Mouse (Mus musculus) heart, embryonic 16.5 days (tissue): ENCODE data around the gene Babam2. TPM values are rescaled to one million over a fixed set of nuclear protein-coding genes. Genes with fewer than 3 reads are reported as not detected.

Source experiments
- ATAC-seq: fragments of 200-750 bp; cut with Nextera tagmentation; replicated peaks from 2 replicates; pipeline ENCODE4 v1.8.0; 2017; ENCODE audit warnings: moderate number of reproducible peaks; ENCODE audit not compliant: insufficient read depth, low FRiP score; ENCODE audit errors: extremely low read depth
- H3K27ac ChIP-seq: fragments of 300-500 bp; sonication (generic); 2 replicates; pipeline ENCODE4 v1.5.1; 2014; ENCODE audit warnings: mild to moderate bottlenecking, low read length, control low read depth, moderate library complexity
- H3K27me3 ChIP-seq: fragments of 300-500 bp; sonication (generic); 2 replicates; pipeline ENCODE4 v1.6.1; 2014; ENCODE audit warnings: low read length, mixed read lengths; ENCODE audit not compliant: control insufficient read depth, insufficient read depth
- H3K36me3 ChIP-seq: fragments of 300-500 bp; sonication (generic); 2 replicates; pipeline ENCODE4 v1.6.1; 2014; ENCODE audit not compliant: control insufficient read depth, insufficient read depth
- H3K4me1 ChIP-seq: fragments of 300-500 bp; sonication (generic); 2 replicates; pipeline ENCODE4 v1.6.1; 2014; ENCODE audit warnings: low read length, mixed read lengths; ENCODE audit not compliant: control insufficient read depth, insufficient read depth
- H3K4me2 ChIP-seq: fragments of 300-500 bp; sonication (generic); 2 replicates; pipeline ENCODE4 v1.6.1; 2014; ENCODE audit warnings: low read depth, mild to moderate bottlenecking, control low read depth, low read length
- H3K4me3 ChIP-seq: fragments of 300-500 bp; sonication (generic); 2 replicates; pipeline ENCODE4 v1.5.1; 2014; ENCODE audit warnings: mild to moderate bottlenecking, control low read depth, low read length
- H3K9ac ChIP-seq: fragments of 300-500 bp; sonication (generic); 2 replicates; pipeline ENCODE4 v1.6.1; 2014; ENCODE audit warnings: low read length, control low read depth
- H3K9me3 ChIP-seq: fragments of 300-500 bp; sonication (generic); replicated peaks from 2 replicates; pipeline ENCODE4 v1.6.1; 2016; ENCODE audit warnings: low read length; ENCODE audit not compliant: control insufficient read depth
- WGBS: fragments of 180-500 bp; shearing (Covaris S2); extraction: QIAGEN DNeasy Blood & Tissue Kit; methylation state at CpG from one replicate; pipeline ENCODE4 v1.1.7; 2014; 5-methylcytosine and 5-hydroxymethylcytosine counted together
- polyA plus RNA-seq: library from polyadenylated mRNA; unstranded; fragments of >200 nt; fragmentation: Nextera tagmentation; extraction: Ambion mirVana; gene quantifications from 2 replicates; pipeline ENCODE4 v1.2.1, GENCODE M21; 2015

Gene Babam2
- polyA plus RNA-seq, 1 experiment from 2014 or later, result 39.9 TPM

GRCm38 (mm10) chr5:31906286-31906951 lies 208.9 kb downstream of the Babam2 start:
- H3K27me3 ChIP-seq, result no peaks in the 10 kb centered on the region
- no peaks in the 10 kb centered on the region for H3K9me3 ChIP-seq
- H3K4me1 ChIP-seq, result peaks cover 8% of the 10 kb centered on the region; the same call in 1 of the 2 replicates
- no peak overlapping the region for H3K4me3 ChIP-seq
- no peaks in the 10 kb centered on the region for H3K36me3 ChIP-seq
- H3K9ac ChIP-seq, result no peak overlapping the region
- H3K27ac ChIP-seq, result no peak overlapping the region
- 85% methylated on average over 7 of the region's 7 CpGs for WGBS
- ATAC-seq, result no peak
- no peak overlapping the region for H3K4me2 ChIP-seq

- ATAC-seq, result no peak
Measured at GRCm38 (mm10) chr5:31907959-31908358, 210.5 kb downstream of the Babam2 start.

GRCm38 (mm10) chr5:31908818-31909217 lies 211.3 kb downstream of the Babam2 start:
- Histone ChIP-seq H3K36me3 (no peaks in the 10 kb centered on the region), H3K9ac (no peak overlapping the region), H3K4me2 (no peak overlapping the region), H3K4me1 (peaks cover 8% of the 10 kb centered on the region; the same call in 1 of the 2 replicates), H3K9me3 (no peaks in the 10 kb centered on the region), H3K4me3 (no peak overlapping the region), H3K27ac (no peak overlapping the region), H3K27me3 (no peaks in the 10 kb centered on the region)
- 94% methylated on average over 2 of the region's 2 CpGs for WGBS
- ATAC-seq, result no peak

More at GRCm38 (mm10) chr5:31907959-31908358, 210.5 kb downstream of the Babam2 start:
- H3K36me3 ChIP-seq, result no peaks in the 10 kb centered on the region
- H3K27ac ChIP-seq, result no peak overlapping the region
- H3K9ac ChIP-seq, result no peak overlapping the region
- H3K27me3 ChIP-seq, result no peaks in the 10 kb centered on the region
- H3K9me3 ChIP-seq, result no peaks in the 10 kb centered on the region
- H3K4me3 ChIP-seq, result no peak overlapping the region
- H3K4me2 ChIP-seq, result no peak overlapping the region
- H3K4me1 ChIP-seq, result peaks cover 8% of the 10 kb centered on the region; the same call in 1 of the 2 replicates
- WGBS, result 80% methylated on average over 2 of the region's 2 CpGs

- Histone ChIP-seq H3K27ac (no peak overlapping the region), H3K36me3 (no peaks in the 10 kb centered on the region), H3K9me3 (no peaks in the 10 kb centered on the region), H3K4me1 (peaks cover 3% of the 10 kb centered on the region), H3K4me2 (no peak overlapping the region), H3K4me3 (no peak overlapping the region), H3K9ac (no peak overlapping the region), H3K27me3 (no peaks in the 10 kb centered on the region)
- 63% methylated on average over 7 of the region's 7 CpGs for WGBS
- ATAC-seq, result peak; percentile 65
Measured at GRCm38 (mm10) chr5:31916241-31916640, 218.8 kb downstream of the Babam2 start.

GRCm38 (mm10) chr5:31918566-31918965 lies 221.1 kb downstream of the Babam2 start:
- 83% methylated on average over 4 of the region's 4 CpGs for WGBS
- no peak for ATAC-seq

GRCm38 (mm10) chr5:31920129-31920528 lies 222.6 kb downstream of the Babam2 start:
- Histone ChIP-seq H3K36me3 (no peaks in the 10 kb centered on the region), H3K4me2 (no peak overlapping the region), H3K4me1 (peaks cover 3% of the 10 kb centered on the region), H3K4me3 (no peak overlapping the region), H3K27ac (no peak overlapping the region), H3K9ac (no peak overlapping the region), H3K27me3 (no peaks in the 10 kb centered on the region), H3K9me3 (no peaks in the 10 kb centered on the region)
- ATAC-seq, result no peak

More at GRCm38 (mm10) chr5:31918566-31918965, 221.1 kb downstream of the Babam2 start:
- Histone ChIP-seq H3K27me3 (no peaks in the 10 kb centered on the region), H3K9ac (no peak overlapping the region), H3K4me3 (no peak overlapping the region), H3K4me2 (no peak overlapping the region), H3K27ac (no peak overlapping the region), H3K4me1 (peaks cover 3% of the 10 kb centered on the region), H3K36me3 (no peaks in the 10 kb centered on the region), H3K9me3 (no peaks in the 10 kb centered on the region)

- WGBS, result 46% methylated on average over 1 of the region's 1 CpGs
- Histone ChIP-seq H3K27ac (no peak overlapping the region), H3K36me3 (no peaks in the 10 kb centered on the region)
Measured at GRCm38 (mm10) chr5:31920890-31921289, 223.4 kb downstream of the Babam2 start.

GRCm38 (mm10) chr5:31924075-31924474 lies 226.6 kb downstream of the Babam2 start:
- H3K9ac ChIP-seq, result no peak overlapping the region
- no peaks in the 10 kb centered on the region; the same call in 1 of the 2 replicates for H3K9me3 ChIP-seq
- no peak overlapping the region for H3K4me2 ChIP-seq
- H3K27me3 ChIP-seq, result no peaks in the 10 kb centered on the region
- ATAC-seq, result no peak
- no peaks in the 10 kb centered on the region for H3K4me1 ChIP-seq
- no peaks in the 10 kb centered on the region for H3K36me3 ChIP-seq
- no peak overlapping the region for H3K27ac ChIP-seq
- no peak overlapping the region for H3K4me3 ChIP-seq

More at GRCm38 (mm10) chr5:31920890-31921289, 223.4 kb downstream of the Babam2 start:
- Histone ChIP-seq H3K9me3 (no peaks in the 10 kb centered on the region), H3K9ac (no peak overlapping the region), H3K27me3 (no peaks in the 10 kb centered on the region), H3K4me1 (no peaks in the 10 kb centered on the region), H3K4me2 (no peak overlapping the region), H3K4me3 (no peak overlapping the region)
- ATAC-seq, result no peak

GRCm38 (mm10) chr5:31926551-31926950 lies 229.1 kb downstream of the Babam2 start:
- no peak overlapping the region for H3K27ac ChIP-seq
- H3K36me3 ChIP-seq, result no peaks in the 10 kb centered on the region
- H3K9ac ChIP-seq, result no peak overlapping the region
- H3K27me3 ChIP-seq, result no peaks in the 10 kb centered on the region
- 96% methylated on average over 1 of the region's 1 CpGs for WGBS
- ATAC-seq, result no peak
- H3K4me2 ChIP-seq, result no peak overlapping the region
- H3K4me1 ChIP-seq, result peaks cover 14% of the 10 kb centered on the region
- H3K4me3 ChIP-seq, result no peak overlapping the region
- no peaks in the 10 kb centered on the region; the same call in 1 of the 2 replicates for H3K9me3 ChIP-seq
